In the genomic region with DNA sequence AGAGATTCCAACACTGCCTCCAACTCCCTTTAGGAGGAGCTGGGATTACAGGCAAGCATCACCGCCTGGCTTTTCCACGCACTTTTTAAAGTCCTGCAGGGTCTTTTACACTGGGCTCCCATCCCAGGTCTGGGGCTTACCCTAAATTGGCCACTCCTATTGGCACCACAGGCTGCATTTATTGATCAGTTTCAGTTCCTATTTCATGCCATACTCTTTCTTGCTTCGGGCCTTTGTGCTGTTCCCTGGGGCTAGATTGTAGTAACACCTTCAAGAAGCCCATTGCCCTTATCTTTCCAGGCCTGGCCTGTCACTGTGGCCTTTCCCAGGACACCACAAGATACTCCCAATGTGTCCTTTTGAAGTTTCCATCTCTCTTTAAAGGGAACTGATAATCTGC, we compare ENCODE assay signal across 1 mouse cellular context.
TF ChIP-seq lines count a peak whose summit lies in the region.

No protein-coding gene starts in this region.

TF ChIP-seq in CH12.LX, 34 proteins besides CTCF, POLR2A, EP300 and RAD21 (continued from another document):
- TF ChIP-seq KAT2A (IDR thresholded peaks at IDR 0.05; ENCODE audit: insufficient replicate concordance, low read length) (no peak), RCOR1 (conservative IDR thresholded peaks at IDR 0.05; ENCODE audit: low read depth, low read length) (0 out of 2 replicates have a peak, but pooled peaks have one; percentile 60), TCF12 (IDR thresholded peaks at IDR 0.05; ENCODE audit: low read depth, low read length) (0 out of 2 replicates have a peak, but pooled peaks have one; percentile 15), MAZ (IDR thresholded peaks at IDR 0.05; ENCODE audit: low read depth, low read length) (0 out of 2 replicates have a peak, but pooled peaks have one; percentile 23), SIN3A (IDR thresholded peaks at IDR 0.05; ENCODE audit: low read length) (peak; percentile 41; the same call in 1 of the 2 replicates), IRF4 (IDR thresholded peaks at IDR 0.05; ENCODE audit: low read depth, low read length) (peak; percentile 98)
TF ChIP-seq in CH12.LX: peak in this region for 8.
